Mouse (Mus musculus) layer of hippocampus, adult 2 months (tissue): ENCODE measurements around the gene Tlr8. TPM values are rescaled to one million over a fixed set of nuclear protein-coding genes. Genes with fewer than 3 reads are reported as not detected.
"Not testable (repeated sequence)": the region's sequence is repeated elsewhere in the genome, so short reads cannot be mapped to it uniquely, and the experiment has no call there.

ENCODE experiments used
- DNase-seq, 2 experiments: peaks; one replicate each; pipeline ENCODE4 v3.0.0; 2022; ENCODE audit warnings: low spot score in 2 of 2
- H3K27ac ChIP-seq: fragments of 200-600 bp; 2 replicates; pipeline ENCODE4 v1.8.1; 2022
- H3K4me3 ChIP-seq: fragments of 200-600 bp; 2 replicates; pipeline ENCODE4 v1.8.1; 2022; ENCODE audit warnings: mild to moderate bottlenecking
- CTCF ChIP-seq: fragments of 200-600 bp; conservative IDR thresholded peaks from 2 replicates; pipeline ENCODE4 v1.8.1; 2022; ENCODE audit warnings: antibody characterized with exemption, mild to moderate bottlenecking, moderate library complexity
- long read RNA-seq, 2 experiments: library from polyadenylated mRNA; stranded (forward); transcript quantifications; one replicate each; pipeline ENCODE4 v2.0.0; 2021; ENCODE audit warnings: borderline mapping rate in 2 of 2
- total RNA-seq, 2 experiments: library from RNA; stranded (reverse); gene quantifications; 2 replicates each; pipeline ENCODE4 v1.2.3; 2021

Tlr8 gene
- total RNA-seq: under 1 TPM; 0.15 to 0.33 TPM
- long read RNA-seq, experiment 1: 0 reads
- long read RNA-seq, experiment 2: 0 reads

- H3K27ac ChIP-seq: no peak within 1 kb of the TSS
- H3K4me3 ChIP-seq: no peak within 1 kb of the TSS
- TF ChIP-seq CTCF: no peak
- DNase-seq: no peak
These were observed at the start of gene Tlr8 for GRCm38 (mm10) chrX:167264086-167264485. TSS of gene Tlr8 (minus strand) at chrX:167264329.

- H3K4me3 ChIP-seq, H3K27ac ChIP-seq, DNase-seq: not testable (repeated sequence)
These were observed 37.9 kb upstream of the Tlr8 start for GRCm38 (mm10) chrX:167302061-167302460.

- DNase-seq: peak; percentile 41 to 65
- peak overlapping the region; percentile 17; the same call in 1 of the 2 replicates for H3K4me3 ChIP-seq
- TF ChIP-seq CTCF: peak; percentile 83
- H3K27ac ChIP-seq: no peak overlapping the region
These were observed 12.8 kb upstream of the Tlr8 start for GRCm38 (mm10) chrX:167276953-167277352.

GRCm38 (mm10) chrX:167276551-167276950 is 12.4 kb upstream of the Tlr8 start:
- H3K4me3 ChIP-seq: peak overlapping the region; percentile 17; the same call in 1 of the 2 replicates
- no peak for TF ChIP-seq CTCF
- H3K27ac ChIP-seq: no peak overlapping the region
- DNase-seq: no peak

- DNase-seq: no peak
These were observed 599 bp downstream of the Tlr8 start for GRCm38 (mm10) chrX:167263530-167263929.

GRCm38 (mm10) chrX:167241736-167242135 is 22.4 kb downstream of the Tlr8 start:
- no peak for TF ChIP-seq CTCF
- DNase-seq: no peak
- Histone ChIP-seq H3K27ac (no peak overlapping the region), H3K4me3 (no peak overlapping the region)

More at GRCm38 (mm10) chrX:167263530-167263929, 599 bp downstream of the Tlr8 start:
- Histone ChIP-seq H3K4me3 (no peak overlapping the region), H3K27ac (no peak overlapping the region)
- no peak for TF ChIP-seq CTCF

GRCm38 (mm10) chrX:167239293-167239921 is 24.7 kb downstream of the Tlr8 start:
- Histone ChIP-seq H3K4me3 (no peak overlapping the region), H3K27ac (no peak overlapping the region)
- DNase-seq: no peak
- TF ChIP-seq CTCF: no peak

- DNase-seq: peak; percentile 37 to 79
- peak; percentile 88 for TF ChIP-seq CTCF
- H3K4me3 ChIP-seq: no peak overlapping the region
- 0 out of 2 replicates have a peak overlapping the region, but pooled peaks have one; percentile 28 for H3K27ac ChIP-seq
These were observed 30.9 kb downstream of the Tlr8 start for GRCm38 (mm10) chrX:167233104-167233687.

- TF ChIP-seq CTCF: no peak
- no peak overlapping the region for H3K4me3 ChIP-seq
- H3K27ac ChIP-seq: no peak overlapping the region
- no peak for DNase-seq
These were observed 33.0 kb downstream of the Tlr8 start for GRCm38 (mm10) chrX:167231150-167231549.

GRCm38 (mm10) chrX:167229819-167230218 is 34.3 kb downstream of the Tlr8 start:
- no peak overlapping the region for H3K4me3 ChIP-seq
- no peak for TF ChIP-seq CTCF
- no peak overlapping the region for H3K27ac ChIP-seq
- DNase-seq: no peak

GRCm38 (mm10) chrX:167229206-167229605 is 34.9 kb downstream of the Tlr8 start:
- TF ChIP-seq CTCF: peak; percentile 70
- no peak for DNase-seq
- H3K27ac ChIP-seq: no peak overlapping the region
- H3K4me3 ChIP-seq: no peak overlapping the region

GRCm38 (mm10) chrX:167227756-167228155 is 36.4 kb downstream of the Tlr8 start:
- Histone ChIP-seq H3K27ac (no peak overlapping the region), H3K4me3 (no peak overlapping the region)
- no peak for DNase-seq
- no peak for TF ChIP-seq CTCF

- no peak for TF ChIP-seq CTCF
- Histone ChIP-seq H3K27ac (no peak overlapping the region), H3K4me3 (no peak overlapping the region)
- DNase-seq: no peak
These were observed 37.0 kb downstream of the Tlr8 start for GRCm38 (mm10) chrX:167227138-167227537.

GRCm38 (mm10) chrX:167226570-167226969 is 37.6 kb downstream of the Tlr8 start:
- DNase-seq: no peak
- Histone ChIP-seq H3K4me3 (no peak overlapping the region), H3K27ac (no peak overlapping the region)
- no peak for TF ChIP-seq CTCF
